Mouse (Mus musculus) cerebellum, adult 11-12 months (tissue): ENCODE data around the gene Ulk4.
"Not testable (repeated sequence)": the region's sequence is repeated elsewhere in the genome, so short reads cannot be mapped to it uniquely, and the experiment has no call there.

Source experiments
- DNase-seq: peaks from one replicate; pipeline ENCODE4 v3.0.0; 2022

Gene Ulk4

GRCm38 (mm10) chr9:121058116-121058515 is 218.9 kb downstream of the Ulk4 start:
- DNase-seq: no peak

- no peak for DNase-seq
Observed at GRCm38 (mm10) chr9:121057401-121057800, 219.6 kb downstream of the Ulk4 start.

- DNase-seq: no peak
Observed at GRCm38 (mm10) chr9:121056526-121056925, 220.5 kb downstream of the Ulk4 start.

DNA sequence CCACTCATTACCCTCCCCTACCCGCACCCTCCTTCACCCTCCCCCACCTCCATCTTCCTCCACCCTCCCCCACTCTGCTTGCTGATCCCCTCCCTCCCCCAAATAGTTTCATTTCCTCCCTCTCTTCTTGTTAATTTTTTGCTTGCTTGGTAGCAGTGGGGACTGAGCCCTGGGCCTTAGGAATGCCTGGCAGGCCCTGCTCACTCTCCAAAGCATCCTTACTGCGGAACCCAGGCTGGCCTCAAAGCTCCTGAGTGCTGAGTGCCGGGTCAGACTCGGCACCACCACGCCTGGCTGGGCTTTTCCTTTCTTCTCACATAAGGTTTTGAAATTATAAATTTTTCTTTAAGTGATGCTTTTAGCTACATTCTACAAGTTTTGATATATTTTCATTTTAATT is 221.0 kb downstream of the Ulk4 start:
- DNase-seq: no peak

DNA sequence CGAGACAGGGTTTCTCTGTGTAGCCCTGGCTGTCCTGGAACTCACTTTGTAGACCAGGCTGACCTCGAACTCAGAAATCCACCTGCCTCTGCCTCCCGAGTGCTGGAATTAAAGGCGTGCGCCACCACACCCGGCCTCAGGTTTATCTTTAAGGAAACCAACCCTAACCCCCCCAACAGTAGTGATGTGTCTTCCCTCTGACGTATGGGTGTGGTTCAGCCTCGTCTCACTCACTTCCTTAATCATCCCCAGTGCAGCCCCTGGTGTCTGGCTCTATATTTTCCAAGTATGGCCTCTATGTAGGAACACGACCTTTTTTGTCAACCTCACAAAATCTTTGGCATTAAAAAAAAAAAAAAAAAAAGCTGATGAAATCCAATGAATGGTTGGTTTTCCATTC is 231.3 kb downstream of the Ulk4 start:
- DNase-seq: not testable (repeated sequence)

DNA sequence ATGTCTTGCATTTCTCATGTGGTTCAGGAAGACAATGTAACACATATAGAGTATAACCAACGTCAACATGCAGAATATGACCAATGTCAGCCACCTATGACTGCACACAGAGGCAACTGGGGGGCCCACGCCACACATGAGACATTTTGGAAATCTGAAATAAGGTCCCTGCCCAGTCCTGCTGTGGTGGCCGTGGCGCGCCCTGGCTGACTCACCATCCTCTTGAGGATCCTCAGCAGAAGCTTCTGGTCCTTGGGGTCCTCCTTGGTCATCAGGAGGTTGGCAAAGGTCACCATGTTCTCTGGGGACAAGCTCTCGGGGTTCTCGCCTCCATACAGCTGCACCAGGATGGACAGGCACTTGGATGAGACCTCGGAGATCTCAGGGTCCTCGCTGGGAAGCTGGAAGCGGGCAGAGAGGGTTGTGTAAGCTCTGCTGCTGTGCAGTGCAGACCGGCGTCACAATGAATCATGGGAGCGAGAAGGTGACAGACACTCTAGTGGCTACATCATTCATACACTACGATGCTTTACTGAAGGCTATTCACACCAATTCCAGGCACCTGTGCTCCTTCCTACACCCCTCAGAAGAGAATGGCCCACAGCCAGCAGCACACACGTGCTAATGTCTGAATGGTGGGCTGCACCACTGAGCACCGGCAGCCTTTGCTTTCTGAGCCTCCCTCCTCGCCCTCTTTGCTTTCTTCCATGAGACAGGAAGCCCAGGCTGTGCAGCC is 232.4 kb downstream of the Ulk4 start:
- no peak for DNase-seq

- DNase-seq: peak; percentile 48
Observed at GRCm38 (mm10) chr9:121043021-121043420, 234.0 kb downstream of the Ulk4 start.

GRCm38 (mm10) chr9:121038396-121038795 is 238.6 kb downstream of the Ulk4 start:
- DNase-seq: no peak

DNA sequence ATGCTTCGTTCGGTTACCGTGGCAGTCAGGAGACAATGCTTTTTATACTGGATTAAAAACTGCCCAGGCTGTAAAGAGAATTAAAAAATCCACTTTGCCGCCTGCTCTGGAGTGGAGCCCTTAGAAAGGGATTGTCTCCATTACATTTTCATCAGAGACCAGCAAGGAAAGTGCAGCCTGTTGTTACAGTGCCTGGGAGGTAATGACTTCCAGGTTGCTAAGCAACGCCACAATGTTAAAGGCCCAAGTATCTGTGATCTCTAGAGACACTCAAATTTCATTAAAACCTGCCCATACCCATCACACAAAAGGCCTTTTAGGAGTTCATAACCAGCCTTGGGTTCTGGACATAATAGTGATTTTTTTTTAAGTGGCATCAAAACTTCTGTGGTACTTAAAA is 239.0 kb downstream of the Ulk4 start:
- no peak for DNase-seq

DNA sequence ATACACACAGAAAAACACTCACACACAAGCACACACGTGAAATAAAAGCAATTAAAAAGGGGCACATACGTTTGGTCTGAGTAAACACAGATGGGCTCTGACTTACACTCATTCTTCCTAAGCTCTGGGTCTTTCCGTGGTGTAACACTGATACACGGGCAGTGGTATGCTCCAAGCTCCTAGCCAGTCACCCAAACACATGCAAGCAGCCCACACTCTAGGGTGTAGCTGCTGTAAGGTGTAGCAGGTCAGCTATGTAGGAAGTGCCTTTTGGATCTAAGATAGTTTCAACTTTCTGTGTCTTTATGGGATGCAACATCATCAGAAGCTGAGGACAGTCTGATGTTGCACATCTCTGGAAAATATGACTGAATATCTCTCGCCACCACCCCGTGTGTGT is 241.7 kb downstream of the Ulk4 start:
- no peak for DNase-seq

DNA sequence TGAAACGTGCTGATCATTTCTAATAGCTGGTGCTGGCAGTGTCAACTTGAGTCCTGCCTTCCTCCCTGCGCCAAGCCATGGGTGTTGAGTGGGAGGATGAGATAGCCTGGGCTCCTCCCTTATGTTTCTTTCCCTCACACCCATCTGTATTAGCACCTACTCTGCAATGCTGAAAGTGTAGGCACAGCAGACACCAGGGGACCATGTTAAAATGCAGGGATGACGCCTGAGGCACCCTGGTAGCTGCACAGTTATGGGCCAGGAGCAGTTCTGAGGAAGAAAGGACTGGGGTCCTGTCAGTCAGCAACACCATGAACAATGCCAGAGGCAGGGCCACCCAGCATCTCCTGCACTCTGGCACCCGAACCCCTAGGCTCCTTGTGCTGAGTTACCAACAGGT is 243.4 kb downstream of the Ulk4 start:
- DNase-seq: no peak

DNA sequence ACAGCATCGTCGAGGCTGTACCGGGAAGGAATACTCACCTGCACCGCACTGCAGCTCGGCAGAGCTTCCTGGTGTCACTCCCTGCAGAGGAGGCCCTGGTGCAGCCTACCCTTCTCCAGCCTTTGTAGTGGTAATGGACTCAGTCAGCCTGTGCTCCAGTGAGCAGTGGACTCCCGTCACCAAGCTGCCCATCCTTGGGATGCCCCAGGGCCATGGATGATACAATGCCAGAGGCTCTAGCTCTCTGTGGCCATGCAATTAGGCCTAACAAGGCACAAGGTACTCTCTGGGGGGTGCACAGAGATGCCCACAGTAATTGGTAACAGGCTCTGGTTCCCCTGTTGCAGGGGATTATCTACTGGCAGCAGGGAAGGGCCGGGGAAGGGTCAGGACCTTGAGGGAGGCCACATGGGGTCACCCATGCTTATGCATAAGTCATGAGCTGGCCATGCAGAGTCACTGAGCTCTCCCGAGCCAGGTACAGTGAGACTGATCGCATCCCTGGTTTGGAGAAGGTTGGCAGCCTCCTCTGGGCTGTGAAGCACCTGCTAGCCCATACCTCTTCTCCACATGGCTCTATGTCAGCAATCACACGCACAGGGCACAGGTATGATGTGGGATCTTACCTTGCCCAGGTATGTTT is 244.6 kb downstream of the Ulk4 start:
- DNase-seq: no peak

DNA sequence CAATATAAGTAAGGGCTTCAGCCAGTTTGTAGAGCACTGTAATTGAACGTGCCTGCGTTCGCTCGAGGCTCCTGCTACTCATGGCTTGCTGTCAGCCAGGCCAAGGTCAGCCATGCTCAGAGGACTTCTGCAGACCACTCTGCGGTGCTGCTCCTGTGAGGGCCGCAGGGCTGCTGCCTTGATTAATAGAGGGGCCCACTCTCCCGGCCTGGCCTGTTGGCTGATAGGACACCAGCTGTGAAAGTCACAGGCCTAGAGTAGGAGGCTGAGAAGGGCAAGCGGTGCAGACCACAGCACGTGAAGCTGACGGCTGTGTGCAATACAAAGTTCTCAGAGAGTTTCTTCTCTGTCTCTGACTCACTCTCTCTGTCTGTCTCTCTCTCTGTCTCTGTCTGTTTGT is 246.0 kb downstream of the Ulk4 start:
- DNase-seq: no peak

DNA sequence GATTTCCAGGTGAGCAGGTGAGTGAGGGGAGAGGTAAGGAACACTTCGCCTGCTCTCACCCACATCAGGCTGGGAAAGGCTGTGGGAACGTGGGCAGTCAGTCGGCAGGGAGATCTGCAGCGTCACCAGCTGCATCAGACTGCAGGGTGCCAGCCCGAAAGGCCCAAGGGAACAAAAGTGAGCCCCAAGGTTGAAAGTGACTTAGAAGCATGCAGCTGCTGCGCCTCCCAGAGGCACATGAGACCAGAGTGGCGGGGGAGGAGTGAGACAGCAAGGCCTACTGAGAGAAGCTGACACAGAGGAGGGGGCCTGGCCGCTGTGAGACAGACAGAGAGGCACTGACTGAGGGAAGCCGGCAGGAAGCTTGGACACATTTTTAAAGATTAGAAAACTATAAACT is 247.2 kb downstream of the Ulk4 start:
- no peak for DNase-seq

DNA sequence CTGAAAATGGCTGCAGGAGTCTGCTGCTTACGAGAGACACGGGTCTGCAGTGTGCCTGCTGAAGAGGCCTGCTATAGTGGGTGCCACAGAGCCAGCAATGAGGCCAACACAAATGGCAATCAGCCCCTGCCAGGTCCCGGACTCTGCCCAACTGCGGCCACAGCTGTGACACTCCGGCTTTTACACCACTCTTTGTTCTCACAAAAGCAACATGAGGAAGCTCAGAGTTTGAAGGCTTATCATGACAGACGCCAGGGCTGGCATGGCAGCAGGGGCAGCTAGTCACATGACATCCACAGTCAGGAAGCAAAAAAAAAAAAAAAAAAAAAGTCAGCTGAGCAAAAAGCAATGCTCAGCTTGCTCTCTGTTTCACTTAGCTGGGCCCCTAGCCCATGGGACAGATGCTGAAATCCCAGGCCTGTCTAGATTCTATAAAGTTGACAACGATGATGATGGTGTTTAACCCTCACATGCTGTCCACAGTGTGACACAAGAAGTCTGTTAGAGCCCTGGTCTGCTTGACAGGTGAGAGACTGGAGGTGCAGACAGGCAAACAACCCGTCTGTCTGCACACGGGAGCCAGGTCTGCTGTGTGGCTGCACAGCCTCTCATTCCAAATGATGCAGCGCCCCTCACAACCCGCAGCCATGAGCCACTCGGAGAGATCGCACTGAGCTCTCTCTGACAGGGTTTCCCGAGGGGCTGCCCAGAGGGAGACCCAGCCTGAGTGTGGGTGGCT is 253.3 kb downstream of the Ulk4 start:
- no peak for DNase-seq

GRCm38 (mm10) chr9:121020360-121020759 is 256.6 kb downstream of the Ulk4 start:
- DNase-seq: no peak

GRCm38 (mm10) chr9:121019932-121020331 is 257.1 kb downstream of the Ulk4 start:
- no peak for DNase-seq

DNA sequence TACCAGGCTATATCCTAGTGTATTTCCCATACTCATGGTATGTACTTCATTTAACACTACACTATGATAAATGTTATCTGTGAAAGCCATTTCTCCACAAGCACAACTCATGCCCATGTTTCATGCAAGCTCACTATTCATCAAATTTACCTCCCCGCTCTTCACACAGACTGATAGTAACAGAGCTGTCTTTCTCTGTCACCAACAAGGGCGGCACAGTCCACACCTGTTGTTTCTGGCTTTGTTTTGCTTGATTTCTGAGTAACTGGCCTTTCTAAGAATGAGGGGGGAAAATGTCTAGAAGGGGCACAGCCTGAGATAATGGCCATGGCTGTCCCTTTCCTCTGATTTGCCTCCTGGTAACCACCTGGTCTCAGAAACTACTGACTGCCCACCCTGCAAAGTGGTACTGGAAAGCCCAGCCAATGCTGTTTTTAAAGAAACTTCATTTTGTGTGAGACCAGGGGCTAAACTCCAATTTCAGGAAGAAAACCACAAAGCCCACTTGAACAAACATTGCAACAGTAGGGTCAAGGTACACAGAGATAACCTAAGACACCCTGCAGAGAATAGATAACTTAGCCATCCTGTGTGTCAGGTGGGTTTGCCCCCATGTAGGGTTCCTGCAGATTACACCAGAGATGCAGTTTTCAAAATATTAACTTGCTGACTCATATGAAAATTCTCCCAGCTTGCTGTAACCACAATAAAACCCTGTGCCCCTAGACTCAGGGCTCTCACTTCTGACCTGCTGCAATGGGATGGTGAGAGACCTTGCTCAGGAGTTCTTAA is 258.3 kb downstream of the Ulk4 start:
- no peak for DNase-seq

DNA sequence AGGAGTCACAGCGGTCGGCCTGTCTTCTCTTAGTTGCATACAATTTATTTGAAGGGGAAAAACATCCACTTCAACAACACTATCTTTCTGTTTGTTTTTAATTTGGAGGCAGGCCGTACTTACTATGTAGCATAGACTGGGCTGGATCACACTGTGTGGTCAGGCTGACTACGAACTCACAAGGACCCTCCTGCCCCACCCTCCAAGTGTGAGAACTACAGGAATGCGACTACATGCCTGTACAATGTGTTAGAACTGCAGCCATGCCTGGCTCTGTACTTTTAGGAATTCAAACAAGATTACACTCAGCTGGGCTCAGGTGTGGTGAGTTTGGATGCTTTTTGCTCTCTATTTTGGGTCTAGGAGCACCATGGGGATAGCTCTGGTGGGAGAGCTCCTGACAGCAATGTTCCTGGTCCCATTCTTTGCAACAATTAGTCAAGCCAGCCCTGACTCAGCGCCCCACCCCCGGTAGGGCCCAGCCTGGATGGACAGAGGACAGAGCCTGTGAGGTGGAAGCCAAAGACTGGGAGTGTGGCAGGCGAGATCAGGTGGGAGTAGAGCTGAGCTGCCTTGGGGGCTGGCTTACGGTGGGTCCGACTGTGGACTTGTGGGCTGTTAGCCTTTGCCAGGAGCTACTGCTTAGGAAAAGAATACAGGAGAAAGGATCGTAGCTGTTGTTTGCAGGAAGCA is 261.0 kb downstream of the Ulk4 start:
- DNase-seq: no peak

GRCm38 (mm10) chr9:121011540-121011939 is 265.5 kb downstream of the Ulk4 start:
- no peak for DNase-seq

DNA sequence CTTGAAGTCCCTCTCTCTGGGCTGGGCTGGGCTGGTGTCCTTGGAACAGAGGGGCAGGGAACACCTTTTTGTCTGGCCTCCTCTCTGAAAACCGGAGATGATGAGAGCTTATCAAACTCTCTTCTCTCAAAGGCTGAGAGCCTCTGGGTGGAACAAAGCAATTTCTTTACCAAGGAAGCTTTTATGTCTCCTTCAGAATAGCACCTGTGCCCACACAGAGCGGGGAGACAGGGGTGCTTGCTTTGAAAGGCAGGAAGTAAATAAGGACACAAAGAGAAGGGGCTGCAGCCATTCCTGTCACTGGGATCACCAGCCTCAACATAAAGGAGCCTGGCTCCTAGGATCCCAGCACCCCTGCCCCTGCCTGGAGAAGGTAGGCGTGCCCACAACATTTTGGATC is 266.5 kb downstream of the Ulk4 start:
- DNase-seq: no peak

DNA sequence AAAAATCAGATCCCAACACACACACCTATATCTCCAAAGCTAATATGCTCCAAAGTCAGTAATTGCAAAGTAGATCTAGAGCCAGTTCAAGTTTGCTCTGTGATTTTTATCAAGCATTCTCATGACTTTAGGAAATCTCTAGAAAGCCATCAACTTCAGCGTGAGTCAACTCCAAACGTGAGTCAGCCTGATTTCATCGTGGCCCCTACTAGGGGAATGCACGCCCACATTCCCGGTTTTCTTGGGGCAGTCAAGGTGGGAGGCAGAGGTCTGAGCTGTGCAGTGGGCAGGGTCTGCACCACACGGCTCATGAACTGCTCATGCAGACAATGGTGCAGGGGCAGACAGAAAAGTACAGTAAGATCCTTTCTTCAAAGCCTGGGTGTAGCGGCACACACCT is 271.0 kb downstream of the Ulk4 start:
- DNase-seq: no peak
